15 mouse cellular contexts compared by ENCODE assay signal in the genomic region with DNA sequence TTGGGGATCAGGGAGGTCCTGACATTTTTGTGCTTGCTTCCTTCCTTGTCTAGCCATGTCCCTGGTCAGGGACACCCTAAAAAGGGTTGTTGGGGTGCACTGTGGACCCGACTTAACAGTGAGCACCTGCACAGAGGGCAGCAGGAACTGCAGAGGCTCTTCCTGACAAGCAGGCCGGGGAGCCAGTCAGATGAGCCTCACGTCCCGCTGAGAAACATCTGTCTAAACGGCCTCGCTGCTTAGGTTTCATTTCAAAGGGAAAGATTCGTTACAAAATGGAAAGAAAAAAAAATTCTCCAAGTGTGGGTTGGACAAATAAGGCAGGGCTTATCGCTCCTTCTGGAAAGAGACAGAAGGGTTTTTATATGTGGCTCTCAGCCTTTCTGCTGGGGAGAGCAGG. TPM values are rescaled to one million over a fixed set of nuclear protein-coding genes. Genes with fewer than 3 reads are reported as not detected.
DNase-seq lines count a peak whose midpoint lies in the region; ATAC-seq and TF ChIP-seq lines count a peak whose summit lies in the region.
"Had no signal": no experiment of that assay in that cellular context is flagged by ENCODE, and none has a peak within 500 bp of the region (broad histone marks: within the 10 kb centered on the region; RNA-seq: fewer than 3 reads in every experiment).

No protein-coding gene starts in this region.

- peak; percentile 37 for DNase-seq in embryo, embryonic 10.5 days (ENCODE audit: low spot score)
- DNase-seq in embryo, embryonic 10 days (ENCODE audit: low spot score) = no peak
- DNase-seq in kidney, postnatal 0 days (ENCODE audit: low spot score) = no peak
- DNase-seq in kidney, postnatal 25 days = no peak
- DNase-seq in thymus, adult 2 months = peak; percentile 10
- DNase-seq in thymus, adult 18-20 months = no peak
- no peak for DNase-seq in urinary bladder, postnatal 25 days (ENCODE audit: low spot score)
- no peak for DNase-seq in forebrain, embryonic 11.5 days (ENCODE audit: low spot score)
- DNase-seq: cerebellum, postnatal 36 days; forebrain, postnatal 0 days; kidney, postnatal 36 days; lung, postnatal 10 days; retina, postnatal 1 day had no signal

- no peaks in the 10 kb centered on the region for H3K9me3 ChIP-seq in kidney, postnatal 0 days (replicated peaks; ENCODE audit: low read length)
- H3K9me3 ChIP-seq in forebrain, embryonic 11.5 days (ENCODE audit: control insufficient read depth, low read length) = no peaks in the 10 kb centered on the region
- H3K9me3 ChIP-seq: G1E had no signal

- no peak for TF ChIP-seq POLR2A in thymus, adult 2 months (IDR thresholded peaks at IDR 0.05; ENCODE audit: control insufficient read depth, extremely low read depth, insufficient read depth, low read length, poor library complexity)

- 0 out of 2 replicates have a peak, but pooled peaks cover 3% of the 10 kb centered on the region for H3K4me1 ChIP-seq in kidney, postnatal 0 days (replicated peaks; ENCODE audit: insufficient read depth, low read length)
- H3K4me1 ChIP-seq in thymus, adult 2 months (replicated peaks; ENCODE audit: control insufficient read depth, insufficient read depth, low read length) = peaks cover 14% of the 10 kb centered on the region
- no peaks in the 10 kb centered on the region for H3K4me1 ChIP-seq in forebrain, embryonic 11.5 days (replicated peaks; ENCODE audit: control insufficient read depth, insufficient read depth, low read length)

- H3K27me3 ChIP-seq in kidney, postnatal 0 days (ENCODE audit: insufficient read depth, low read length) = no peaks in the 10 kb centered on the region
- H3K27me3 ChIP-seq in thymus, adult 2 months (ENCODE audit: control insufficient read depth, insufficient read depth, low read length) = no peaks in the 10 kb centered on the region
- no peaks in the 10 kb centered on the region for H3K27me3 ChIP-seq in forebrain, embryonic 11.5 days (ENCODE audit: control insufficient read depth, insufficient read depth, low read length)

- H3K27ac ChIP-seq in kidney, postnatal 0 days = no peak overlapping the region
- H3K27ac ChIP-seq in thymus, adult 2 months (ENCODE audit: control insufficient read depth, insufficient read depth, low read length) = peak overlapping the region; percentile 27; the same call in 1 of the 2 replicates
- no peak overlapping the region for H3K27ac ChIP-seq in forebrain, embryonic 11.5 days (ENCODE audit: low read depth, low read length)

- no peak overlapping the region for H3K4me3 ChIP-seq in kidney, postnatal 0 days (replicated peaks; ENCODE audit: low read depth, low read length)
- no peak overlapping the region for H3K4me3 ChIP-seq in thymus, adult 2 months (ENCODE audit: control insufficient read depth, insufficient read depth, low read length)
- H3K4me3 ChIP-seq in forebrain, embryonic 11.5 days (ENCODE audit: low read depth, low read length) = no peak overlapping the region
- H3K4me3 ChIP-seq: myocyte had no signal

- no peak for TF ChIP-seq CTCF in kidney, postnatal 0 days (IDR thresholded peaks at IDR 0.05; ENCODE audit: low read depth)
- no peak for TF ChIP-seq CTCF in thymus, adult 2 months (IDR thresholded peaks at IDR 0.05; ENCODE audit: borderline replicate concordance, control insufficient read depth, extremely low read depth, insufficient read depth, low read length, poor library complexity)

- 29% methylated on average over 8 of the region's 8 CpGs for WGBS in kidney, postnatal 0 days
- WGBS in thymus, adult 2 months = 41% methylated on average over 8 of the region's 8 CpGs
- WGBS in forebrain, embryonic 11.5 days = 40% methylated on average over 8 of the region's 8 CpGs

- no peak for ATAC-seq in kidney, postnatal 0 days (replicated peaks; ENCODE audit: low FRiP score, low read depth)
- ATAC-seq in forebrain, embryonic 11.5 days (replicated peaks; ENCODE audit: low FRiP score) = no peak
- ATAC-seq: forebrain, postnatal 0 days had no signal

- no peaks in the 10 kb centered on the region for H3K36me3 ChIP-seq in kidney, postnatal 0 days (ENCODE audit: insufficient read depth, low read length)
- no peaks in the 10 kb centered on the region for H3K36me3 ChIP-seq in thymus, adult 2 months (ENCODE audit: control insufficient read depth, insufficient read depth, low read length)
- H3K36me3 ChIP-seq in forebrain, embryonic 11.5 days (ENCODE audit: control insufficient read depth, insufficient read depth, low read length) = no peaks in the 10 kb centered on the region
- H3K36me3 ChIP-seq: G1E had no signal

- H3K4me2 ChIP-seq in kidney, postnatal 0 days (ENCODE audit: low read length) = peak overlapping the region; percentile 10; the same call in 1 of the 2 replicates
- H3K4me2 ChIP-seq in forebrain, embryonic 11.5 days (ENCODE audit: low read depth, low read length, severe bottlenecking) = no peak overlapping the region

- H3K9ac ChIP-seq in kidney, postnatal 0 days (ENCODE audit: low read depth, low read length) = no peak overlapping the region
- H3K9ac ChIP-seq in forebrain, embryonic 11.5 days (ENCODE audit: low read length) = no peak overlapping the region
- H3K9ac ChIP-seq: forebrain, postnatal 0 days had no signal

RNA-seq across cellular contexts. Expression of a gene that starts 40.4 kb away (rescaled TPM):
- 0.40 and 0.45 TPM in 2 replicates for polyA plus RNA-seq in kidney, postnatal 0 days (2015; fragmentation: Nextera tagmentation; extraction: Ambion mirVana)
- 0.45 and 0.47 TPM in 2 replicates for polyA plus RNA-seq in thymus, adult 2 months (2012; rRNA removed)
- 2.8 and 3.0 TPM in 2 replicates for polyA plus RNA-seq in forebrain, embryonic 11.5 days (2014; fragmentation: Nextera tagmentation; extraction: Ambion mirVana)
- polyA plus RNA-seq: G1E had no signal

Comparison
In these comparisons a context has a peak if more than half of its experiments do, and no peak if none do; other contexts are left out.
1. DNase-seq: peak in embryo, embryonic 10.5 days (single experiment) and thymus, adult 2 months (single experiment); none in embryo, embryonic 10 days (single experiment), kidney, postnatal 0 days (single experiment), kidney, postnatal 25 days (0 of 2), thymus, adult 18-20 months (0 of 2), urinary bladder, postnatal 25 days (single experiment) and forebrain, embryonic 11.5 days (single experiment).